Mouse (Mus musculus): Measurements from ENCODE around the gene Matn4. TPM values are rescaled to one million over a fixed set of nuclear protein-coding genes. Genes with fewer than 3 reads are reported as not detected.

The Matn4 gene
- polyA plus RNA-seq, 1 experiment from 2014 or later: 50.5 TPM

DNA sequence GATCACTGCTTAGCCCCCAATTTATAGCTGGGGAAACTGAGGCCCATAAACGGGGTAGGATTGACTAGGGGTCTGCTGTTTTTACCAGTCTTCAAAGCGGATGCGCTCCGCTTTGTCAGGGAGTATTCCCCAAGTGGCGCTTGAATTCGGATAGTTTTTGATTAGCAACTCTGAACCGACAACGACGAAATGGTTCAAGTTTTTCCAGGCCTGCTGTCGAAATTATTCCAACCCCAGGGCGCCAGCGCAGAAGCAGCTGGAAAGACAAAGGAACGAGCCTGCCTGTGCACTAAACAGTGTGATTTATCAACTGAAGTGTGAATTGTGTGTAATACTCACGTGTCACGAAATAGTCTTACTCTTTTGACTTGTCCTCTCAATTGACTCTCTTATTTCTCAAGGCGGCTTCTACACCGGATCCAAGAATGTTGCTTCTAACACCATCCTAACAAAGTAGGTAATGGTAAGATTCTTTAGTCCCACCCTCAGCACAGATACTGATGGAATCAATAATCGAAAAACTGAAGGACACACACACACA is 38.6 kb upstream of the Matn4 start, which contains the start of gene Sdc4:
Sdc4 (minus strand) TSS at position 428 of the 541 bp plus-strand sequence.
- H3K27ac ChIP-seq: peak within 1 kb of the TSS; percentile 45; the same call in 1 of the 2 replicates
- H3K4me1 ChIP-seq (replicated peaks): peaks cover 36% of the 10 kb centered on the region
- H3K36me3 ChIP-seq: no peaks in the 10 kb centered on the region
- peak; percentile 7; the same call in 1 of the 2 replicates for ATAC-seq (ENCODE audit: insufficient number of reproducible peaks, insufficient read depth, low FRiP score, low TSS enrichment, low read depth)
- H3K9ac ChIP-seq (replicated peaks): peak within 1 kb of the TSS; percentile 77
- 8% methylated on average over 18 of the region's 18 CpGs for WGBS
- H3K27me3 ChIP-seq: peaks cover 17% of the 10 kb centered on the region
- peak within 1 kb of the TSS; percentile 64 for H3K4me3 ChIP-seq (replicated peaks)
- H3K9me3 ChIP-seq: no peaks in the 10 kb centered on the region
- H3K4me2 ChIP-seq: peak within 1 kb of the TSS; percentile 87

DNA sequence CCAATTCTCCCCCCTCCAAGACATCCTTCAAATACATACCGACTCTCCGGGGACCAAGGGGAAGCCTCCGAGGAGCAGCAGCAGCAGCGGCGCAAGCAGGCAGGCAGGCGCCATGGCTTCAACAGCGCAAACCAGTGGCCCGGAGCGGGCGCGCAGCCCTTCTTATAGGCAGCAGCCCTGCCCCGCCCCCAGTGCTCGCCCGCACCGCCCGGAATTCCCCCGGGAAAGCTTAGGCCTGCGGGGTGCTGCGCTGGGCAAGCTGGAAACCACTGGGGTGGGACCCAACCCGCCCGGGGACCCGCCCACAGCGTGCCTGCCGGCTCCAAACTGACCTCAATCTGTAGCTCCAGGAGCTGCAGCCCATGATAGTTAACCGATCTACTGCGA is 38.1 kb upstream of the Matn4 start:
- peak; percentile 74 for ATAC-seq (ENCODE audit: insufficient number of reproducible peaks, insufficient read depth, low FRiP score, low TSS enrichment, low read depth)
- Histone ChIP-seq H3K9me3 (no peaks in the 10 kb centered on the region), H3K27ac (peak overlapping the region; percentile 45; the same call in 1 of the 2 replicates), H3K4me1 (replicated peaks) (peaks cover 41% of the 10 kb centered on the region), H3K27me3 (peaks cover 17% of the 10 kb centered on the region), H3K4me2 (peak overlapping the region; percentile 87), H3K9ac (replicated peaks) (peak overlapping the region; percentile 77), H3K4me3 (replicated peaks) (peak overlapping the region; percentile 64), H3K36me3 (no peaks in the 10 kb centered on the region)
- WGBS: under 1% methylated on average over 26 of the region's 26 CpGs

DNA sequence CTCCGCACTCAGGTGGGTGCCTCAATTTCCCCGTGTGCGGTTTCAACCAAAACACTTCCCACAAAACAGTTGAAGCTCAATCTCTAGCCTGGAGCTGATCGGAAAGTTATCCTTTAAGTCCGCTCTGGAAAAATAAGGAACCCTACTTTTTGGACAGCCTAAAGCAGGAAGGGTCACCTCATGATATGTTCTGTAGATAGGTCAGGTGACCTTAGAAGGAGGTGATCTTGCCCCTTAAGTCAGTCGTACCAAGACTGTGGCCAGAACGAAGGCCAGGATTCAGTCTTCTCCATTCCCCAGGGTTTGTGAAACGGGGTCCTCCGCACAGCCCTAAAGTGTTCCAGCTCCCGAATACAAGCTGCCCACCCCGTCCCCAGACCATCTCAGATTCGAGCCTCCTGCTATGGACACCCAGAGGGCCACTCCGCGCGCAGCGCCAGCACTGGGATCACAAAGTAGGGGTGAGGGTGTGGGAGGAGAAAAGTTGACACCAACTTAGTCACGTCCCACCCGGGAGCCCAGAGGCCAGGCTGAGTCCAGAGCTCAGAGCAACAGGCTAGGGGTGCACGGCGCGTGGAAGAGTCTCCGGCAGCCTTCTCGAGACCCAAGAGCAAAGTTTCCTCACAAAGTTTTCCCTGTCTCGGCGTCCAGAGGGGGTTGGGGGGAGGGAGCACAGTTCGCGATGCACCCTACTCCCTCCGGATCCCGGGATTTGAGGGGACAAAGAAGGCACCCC is 37.5 kb upstream of the Matn4 start:
- Histone ChIP-seq H3K4me2 (peak overlapping the region; percentile 87), H3K36me3 (no peaks in the 10 kb centered on the region), H3K4me3 (replicated peaks) (peak overlapping the region; percentile 64), H3K9me3 (no peaks in the 10 kb centered on the region), H3K9ac (replicated peaks) (peak overlapping the region; percentile 77), H3K27ac (peak overlapping the region; percentile 45; the same call in 1 of the 2 replicates), H3K4me1 (replicated peaks) (peaks cover 46% of the 10 kb centered on the region), H3K27me3 (peaks cover 17% of the 10 kb centered on the region)
- WGBS: 2% methylated on average over 29 of the region's 29 CpGs
- peak; percentile 52 for ATAC-seq (ENCODE audit: insufficient number of reproducible peaks, insufficient read depth, low FRiP score, low TSS enrichment, low read depth)

DNA sequence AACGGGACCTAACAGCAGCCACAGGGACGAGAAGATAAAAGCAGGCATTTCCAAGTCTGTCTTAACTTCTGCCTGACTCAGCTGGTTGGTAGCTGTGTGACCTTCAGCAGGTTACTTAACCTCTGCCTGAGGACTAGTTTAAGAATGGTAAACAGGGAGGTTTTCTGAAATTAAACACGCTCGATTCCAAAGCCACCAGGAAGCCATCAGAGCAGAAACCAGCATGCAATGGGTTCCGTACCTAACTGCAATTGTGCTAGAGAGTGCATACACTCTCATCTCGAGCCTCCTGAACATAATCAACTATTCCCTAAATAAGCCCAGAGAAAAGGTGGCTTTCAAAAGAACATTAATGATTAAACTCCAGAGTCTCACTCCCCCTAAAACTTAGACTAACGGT is 36.8 kb upstream of the Matn4 start:
- Histone ChIP-seq H3K4me2 (peak overlapping the region; percentile 87), H3K9ac (replicated peaks) (peak overlapping the region; percentile 77), H3K4me3 (replicated peaks) (peak overlapping the region; percentile 64), H3K4me1 (replicated peaks) (peaks cover 54% of the 10 kb centered on the region), H3K36me3 (no peaks in the 10 kb centered on the region), H3K9me3 (no peaks in the 10 kb centered on the region), H3K27me3 (peaks cover 17% of the 10 kb centered on the region), H3K27ac (no peak overlapping the region)
- WGBS: 27% methylated on average over 7 of the region's 7 CpGs
- no peak for ATAC-seq (ENCODE audit: insufficient number of reproducible peaks, insufficient read depth, low FRiP score, low TSS enrichment, low read depth)

DNA sequence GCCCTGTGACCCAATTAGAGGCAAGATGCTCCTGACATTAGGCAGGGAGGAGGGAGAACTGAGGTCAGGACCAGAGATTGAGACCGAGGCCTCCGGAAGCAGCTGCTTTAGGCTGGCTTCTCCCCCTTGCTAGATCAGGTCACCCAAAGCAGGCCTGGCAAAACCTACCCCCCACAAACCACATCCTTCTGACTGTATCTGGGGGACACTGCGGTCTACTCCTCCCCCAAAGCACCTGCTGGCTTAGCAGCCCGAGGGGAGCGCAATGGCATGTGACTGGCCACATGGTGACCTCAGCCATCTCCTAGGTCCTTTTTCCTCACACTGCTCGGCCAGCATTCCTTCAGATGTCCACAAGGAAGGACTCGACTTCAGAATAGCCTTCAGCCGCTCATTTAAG is 36.2 kb upstream of the Matn4 start:
- peaks cover 17% of the 10 kb centered on the region for H3K27me3 ChIP-seq
- no peak for ATAC-seq (ENCODE audit: insufficient number of reproducible peaks, insufficient read depth, low FRiP score, low TSS enrichment, low read depth)
- H3K4me2 ChIP-seq: peak overlapping the region; percentile 87
- peaks cover 59% of the 10 kb centered on the region for H3K4me1 ChIP-seq (replicated peaks)
- 28% methylated on average over 8 of the region's 8 CpGs for WGBS
- H3K9me3 ChIP-seq: no peaks in the 10 kb centered on the region
- H3K4me3 ChIP-seq (replicated peaks): no peak overlapping the region
- H3K36me3 ChIP-seq: no peaks in the 10 kb centered on the region
- no peak overlapping the region for H3K27ac ChIP-seq
- H3K9ac ChIP-seq (replicated peaks): 0 out of 2 replicates have a peak overlapping the region, but pooled peaks have one; percentile 18

DNA sequence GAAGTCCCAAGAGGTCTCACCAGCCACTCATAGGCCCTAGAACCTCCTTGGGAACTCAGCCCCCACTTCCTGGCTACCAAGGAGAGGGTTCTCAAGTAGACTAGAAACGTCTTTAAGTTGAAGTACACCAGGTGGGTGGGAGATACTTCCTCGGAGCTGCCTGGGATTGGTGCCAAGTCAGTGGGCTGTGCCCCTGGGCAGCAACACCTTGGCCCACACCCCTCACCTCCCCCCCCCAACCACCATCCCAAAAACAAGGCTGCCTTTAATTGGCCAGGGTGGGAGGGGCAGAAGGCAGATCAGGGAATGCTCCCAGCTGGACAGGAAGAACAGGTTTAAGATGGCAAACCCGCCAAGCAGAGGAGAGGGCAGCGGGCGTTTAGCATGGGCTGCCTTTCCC is 35.4 kb upstream of the Matn4 start:
- H3K27me3 ChIP-seq: peaks cover 17% of the 10 kb centered on the region
- 0 out of 2 replicates have a peak overlapping the region, but pooled peaks have one; percentile 14 for H3K9ac ChIP-seq (replicated peaks)
- H3K4me2 ChIP-seq: 0 out of 2 replicates have a peak overlapping the region, but pooled peaks have one; percentile 87
- ATAC-seq (ENCODE audit: insufficient number of reproducible peaks, insufficient read depth, low FRiP score, low TSS enrichment, low read depth): no peak
- no peak overlapping the region for H3K27ac ChIP-seq
- 63% methylated on average over 5 of the region's 5 CpGs for WGBS
- H3K36me3 ChIP-seq: no peaks in the 10 kb centered on the region
- no peak overlapping the region for H3K4me3 ChIP-seq (replicated peaks)
- peaks cover 68% of the 10 kb centered on the region for H3K4me1 ChIP-seq (replicated peaks)
- H3K9me3 ChIP-seq: no peaks in the 10 kb centered on the region

DNA sequence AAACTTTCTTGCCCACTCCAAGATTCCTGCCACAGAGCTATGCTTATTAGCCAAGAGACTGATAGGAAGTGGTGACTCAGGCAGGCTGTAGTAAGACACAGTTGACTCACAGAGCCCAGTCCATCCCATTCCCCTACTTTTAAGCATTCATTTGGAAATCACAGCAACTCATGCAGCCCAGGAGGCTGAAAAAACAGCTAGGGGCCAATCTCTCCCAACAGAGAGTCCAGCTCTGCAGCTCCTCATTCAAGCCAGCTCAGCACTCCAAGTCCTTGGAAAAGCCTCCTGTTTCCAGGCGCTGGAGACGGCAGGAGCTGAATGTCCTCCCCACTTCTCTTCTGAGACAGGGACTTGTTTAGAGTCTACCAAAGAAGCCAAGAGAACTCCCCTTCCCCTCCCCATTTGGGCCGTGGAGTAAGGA is 34.1 kb upstream of the Matn4 start:
- H3K9me3 ChIP-seq: no peaks in the 10 kb centered on the region
- H3K36me3 ChIP-seq: no peaks in the 10 kb centered on the region
- 66% methylated on average over 3 of the region's 3 CpGs for WGBS
- H3K4me1 ChIP-seq (replicated peaks): peaks cover 81% of the 10 kb centered on the region
- H3K4me2 ChIP-seq: no peak overlapping the region
- H3K27ac ChIP-seq: no peak overlapping the region
- H3K9ac ChIP-seq (replicated peaks): no peak overlapping the region
- peaks cover 17% of the 10 kb centered on the region for H3K27me3 ChIP-seq
- H3K4me3 ChIP-seq (replicated peaks): no peak overlapping the region
- ATAC-seq (ENCODE audit: insufficient number of reproducible peaks, insufficient read depth, low FRiP score, low TSS enrichment, low read depth): no peak

DNA sequence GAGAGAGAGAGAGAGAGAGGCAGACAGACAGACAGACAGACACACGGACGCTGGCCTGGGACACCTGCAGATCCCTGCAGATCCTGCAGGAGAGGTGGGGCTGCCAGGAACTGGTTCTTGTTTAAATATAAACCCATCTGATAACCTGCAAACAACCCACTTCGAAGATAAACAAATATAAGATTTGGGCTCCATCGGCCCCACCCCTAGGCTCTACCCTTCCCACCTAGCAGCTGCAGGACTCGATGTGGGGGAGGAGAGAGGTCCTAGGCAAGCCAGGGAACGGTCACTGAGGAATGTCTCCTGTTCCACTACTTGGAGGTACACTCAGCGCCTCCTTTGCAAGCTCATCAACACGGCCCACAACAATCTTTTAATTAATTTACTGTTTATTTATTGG is 33.3 kb upstream of the Matn4 start:
- Histone ChIP-seq H3K9ac (replicated peaks) (no peak overlapping the region), H3K4me3 (replicated peaks) (no peak overlapping the region), H3K4me2 (no peak overlapping the region), H3K36me3 (no peaks in the 10 kb centered on the region), H3K27ac (no peak overlapping the region), H3K4me1 (replicated peaks) (peaks cover 81% of the 10 kb centered on the region), H3K9me3 (no peaks in the 10 kb centered on the region), H3K27me3 (peaks cover 14% of the 10 kb centered on the region)
- WGBS: 43% methylated on average over 8 of the region's 8 CpGs
- no peak for ATAC-seq (ENCODE audit: insufficient number of reproducible peaks, insufficient read depth, low FRiP score, low TSS enrichment, low read depth)

DNA sequence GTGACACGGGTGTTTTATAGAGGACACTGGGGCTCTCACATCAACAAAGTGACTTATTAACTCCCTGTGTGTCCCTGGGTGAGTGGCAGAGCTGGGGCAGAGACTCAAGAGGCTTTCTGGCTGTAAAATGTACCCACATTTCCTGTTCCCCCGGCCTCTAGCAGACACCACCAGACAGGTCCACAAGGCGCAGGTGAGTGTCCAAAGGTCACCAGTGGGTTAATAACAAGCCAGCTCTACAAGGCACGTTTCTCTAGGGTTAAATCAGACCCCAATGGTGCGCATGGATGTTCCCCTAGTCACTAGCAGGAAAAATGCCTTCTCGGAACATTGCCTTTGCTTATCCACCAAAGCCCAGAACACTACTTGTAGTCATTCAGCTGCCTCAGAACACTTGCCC is 32.8 kb upstream of the Matn4 start:
- Histone ChIP-seq H3K9ac (replicated peaks) (no peak overlapping the region), H3K9me3 (no peaks in the 10 kb centered on the region), H3K4me1 (replicated peaks) (peaks cover 85% of the 10 kb centered on the region), H3K27me3 (peaks cover 14% of the 10 kb centered on the region), H3K4me3 (replicated peaks) (no peak overlapping the region), H3K27ac (no peak overlapping the region), H3K36me3 (no peaks in the 10 kb centered on the region), H3K4me2 (no peak overlapping the region)
- whole genome bisulfite sequencing: 40% methylated on average over 6 of the region's 6 CpGs
- no peak for ATAC-seq (ENCODE audit: insufficient number of reproducible peaks, insufficient read depth, low FRiP score, low TSS enrichment, low read depth)

DNA sequence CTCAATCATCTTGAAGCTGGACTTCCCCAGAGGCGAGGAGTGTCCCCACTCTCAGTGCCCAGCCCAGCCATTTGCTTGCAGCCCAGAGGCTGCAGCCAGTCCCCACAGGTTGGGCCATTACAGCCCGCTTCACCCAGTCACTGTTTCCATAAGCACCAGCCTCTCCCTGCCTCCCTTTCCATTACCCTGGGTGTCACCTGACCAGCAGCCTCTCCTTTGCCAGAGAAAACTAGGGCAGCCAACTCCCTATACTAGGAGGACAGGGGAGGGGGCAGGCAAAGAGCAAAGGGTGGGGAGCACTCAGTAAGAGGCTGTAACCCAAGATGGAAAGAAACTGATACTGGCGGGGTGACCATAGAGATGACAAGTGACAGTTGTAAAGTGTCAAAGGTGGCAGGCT is 32.0 kb upstream of the Matn4 start:
- no peaks in the 10 kb centered on the region for H3K9me3 ChIP-seq
- peaks cover 88% of the 10 kb centered on the region for H3K4me1 ChIP-seq (replicated peaks)
- WGBS: 46% methylated on average over 3 of the region's 3 CpGs
- H3K9ac ChIP-seq (replicated peaks): peak overlapping the region; percentile 34; the same call in 1 of the 2 replicates
- H3K27ac ChIP-seq: peak overlapping the region; percentile 69; the same call in 1 of the 2 replicates
- no peak for ATAC-seq (ENCODE audit: insufficient number of reproducible peaks, insufficient read depth, low FRiP score, low TSS enrichment, low read depth)
- no peaks in the 10 kb centered on the region for H3K36me3 ChIP-seq
- H3K27me3 ChIP-seq: peaks cover 16% of the 10 kb centered on the region
- no peak overlapping the region for H3K4me3 ChIP-seq (replicated peaks)
- H3K4me2 ChIP-seq: 0 out of 2 replicates have a peak overlapping the region, but pooled peaks have one; percentile 3

DNA sequence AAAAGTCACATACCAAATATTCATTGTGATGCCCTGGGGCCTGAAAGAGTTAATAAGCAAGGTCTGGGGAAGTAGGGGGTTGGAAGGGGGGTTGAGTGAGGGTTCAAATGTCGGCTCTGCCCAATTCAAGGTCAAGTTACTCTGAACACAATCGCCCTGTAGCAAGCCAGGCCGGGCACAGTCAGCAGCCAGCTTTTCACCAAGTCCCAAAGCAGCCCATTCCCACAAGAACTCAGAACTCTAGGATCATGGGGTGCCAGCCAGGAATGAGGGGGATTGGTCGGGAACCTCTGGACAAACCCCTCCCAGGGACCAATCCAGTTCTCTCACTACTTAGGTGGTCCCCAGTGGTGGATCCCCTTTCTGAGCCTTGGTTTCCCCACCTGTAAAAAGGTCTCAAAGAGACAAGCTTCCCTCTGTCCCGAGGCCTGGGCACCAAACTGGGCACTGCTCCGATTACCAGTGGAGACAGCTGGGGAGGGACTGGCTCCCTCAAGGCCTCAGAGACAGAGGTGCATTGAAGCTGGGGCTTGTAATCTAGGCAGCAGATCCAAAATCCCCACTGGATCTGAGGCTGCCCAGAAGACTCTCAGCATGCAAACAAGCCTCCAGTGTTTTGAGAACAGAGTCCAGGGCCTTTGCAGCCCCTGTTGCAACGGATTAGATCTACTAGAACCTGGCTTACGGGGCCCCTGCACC is 31.4 kb upstream of the Matn4 start:
- peaks cover 88% of the 10 kb centered on the region for H3K4me1 ChIP-seq (replicated peaks)
- peak overlapping the region; percentile 34; the same call in 1 of the 2 replicates for H3K9ac ChIP-seq (replicated peaks)
- no peaks in the 10 kb centered on the region for H3K36me3 ChIP-seq
- ATAC-seq (ENCODE audit: insufficient number of reproducible peaks, insufficient read depth, low FRiP score, low TSS enrichment, low read depth): no peak
- peak overlapping the region; percentile 69; the same call in 1 of the 2 replicates for H3K27ac ChIP-seq
- no peak overlapping the region for H3K4me3 ChIP-seq (replicated peaks)
- no peaks in the 10 kb centered on the region for H3K9me3 ChIP-seq
- peak overlapping the region; percentile 3 for H3K4me2 ChIP-seq
- WGBS: 15% methylated on average over 8 of the region's 8 CpGs
- peaks cover 15% of the 10 kb centered on the region for H3K27me3 ChIP-seq

All from limb, embryonic 12.5 days (tissue).